Mouse (Mus musculus): ENCODE data around the gene Pigv. TPM values are rescaled to one million over a fixed set of nuclear protein-coding genes. Genes with fewer than 3 reads are reported as not detected.

Gene Pigv
- total RNA-seq, 2 experiments from 2014 or later = 7.9 to 9.6 TPM

DNA sequence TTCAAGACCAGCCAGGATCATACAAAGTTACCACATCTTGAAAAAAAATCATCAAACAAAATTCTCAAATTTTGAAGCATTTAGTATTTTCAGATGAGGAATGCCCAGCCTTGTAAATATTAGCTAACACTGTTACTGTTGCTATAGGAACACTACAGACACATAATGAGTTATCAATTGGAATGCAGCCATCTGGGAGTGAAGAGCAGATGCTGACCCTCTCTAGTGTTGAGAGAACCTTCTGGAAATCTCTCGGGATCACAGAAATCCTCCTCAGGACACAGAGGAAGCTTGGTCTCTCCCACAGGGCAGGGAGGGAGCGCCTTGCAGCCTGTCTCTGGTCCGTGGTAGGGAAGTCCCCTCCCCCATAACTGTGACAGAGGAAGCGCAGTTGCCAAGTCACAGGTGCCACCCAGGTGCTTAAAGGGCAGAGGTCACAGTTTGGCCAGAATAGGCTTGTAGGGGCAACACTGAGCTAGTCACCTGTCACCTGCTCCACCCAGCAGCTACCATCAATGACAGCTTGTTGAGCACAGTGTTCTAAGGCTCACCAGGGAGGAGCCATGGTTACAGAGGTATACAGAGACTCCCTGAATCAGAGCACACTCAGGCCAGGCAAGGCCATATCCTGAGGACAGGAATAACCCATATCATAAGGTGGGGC lies 52.8 kb downstream of the Pigv start:
- no peak for DNase-seq (ENCODE audit: extremely low spot score in 1 of 2, low spot score in 1 of 2)

DNA sequence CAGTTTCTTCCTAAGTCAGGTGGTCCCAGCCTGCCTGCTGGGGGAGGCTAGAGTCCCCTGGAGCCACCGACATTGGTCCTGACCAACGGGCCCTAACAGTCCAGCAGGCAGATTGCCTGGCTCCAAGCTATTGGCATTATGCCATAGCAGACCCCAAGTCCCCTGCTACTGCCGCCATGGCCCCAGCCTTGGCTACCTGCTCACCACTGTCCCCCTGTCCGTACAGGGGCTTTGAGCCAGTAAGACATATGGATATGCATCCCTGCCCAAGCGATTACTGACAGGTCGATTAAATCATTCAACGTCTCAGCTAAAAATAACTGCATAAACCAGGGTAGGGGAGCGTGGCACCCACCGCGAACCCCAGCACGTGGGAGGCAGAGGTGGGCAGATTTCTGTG lies 54.5 kb downstream of the Pigv start:
- DNase-seq (ENCODE audit: extremely low spot score in 1 of 2, low spot score in 1 of 2) = no peak

GRCm38 (mm10) chr4:133615416-133615815 lies 57.0 kb downstream of the Pigv start:
- no peak for DNase-seq (ENCODE audit: extremely low spot score in 1 of 2, low spot score in 1 of 2)

GRCm38 (mm10) chr4:133614274-133614761 lies 58.1 kb downstream of the Pigv start:
- no peak for DNase-seq (ENCODE audit: extremely low spot score in 1 of 2, low spot score in 1 of 2)

GRCm38 (mm10) chr4:133613867-133614266 lies 58.6 kb downstream of the Pigv start:
- DNase-seq (ENCODE audit: extremely low spot score in 1 of 2, low spot score in 1 of 2) = no peak

GRCm38 (mm10) chr4:133613026-133613425 lies 59.4 kb downstream of the Pigv start:
- DNase-seq (ENCODE audit: extremely low spot score in 1 of 2, low spot score in 1 of 2) = no peak

DNA sequence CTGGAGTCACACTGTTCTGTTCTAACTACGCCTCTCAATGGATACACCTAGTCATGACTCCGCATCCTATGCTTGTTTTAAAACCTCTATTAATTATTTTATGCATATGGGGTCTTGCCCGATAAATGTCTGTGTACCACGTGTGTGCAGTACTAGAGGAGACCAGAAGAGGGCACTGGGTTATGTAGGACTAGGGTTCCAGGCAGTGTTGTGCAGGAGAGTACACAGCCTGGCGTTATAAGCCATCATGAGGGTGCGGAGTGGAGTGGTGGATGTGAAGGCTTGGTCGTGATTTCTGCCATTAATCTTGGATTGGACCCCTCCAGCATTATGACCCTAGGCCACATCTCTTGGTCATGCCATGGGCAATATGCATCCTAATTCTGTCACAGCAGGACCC lies 60.0 kb downstream of the Pigv start:
- DNase-seq (ENCODE audit: extremely low spot score in 1 of 2, low spot score in 1 of 2) = no peak

GRCm38 (mm10) chr4:133611815-133612214 lies 60.6 kb downstream of the Pigv start:
- no peak for DNase-seq (ENCODE audit: extremely low spot score in 1 of 2, low spot score in 1 of 2)

Small RNAs within 50 kb of the gene (microRNA-seq; reads per million reads assigned to microRNA genes)
- gene Mir7227 = 0 reads per million in 2 experiments

Other genes starting within 250 kb of the Pigv start
- not detected for gene Tent5b, start 192.5 kb downstream of the Pigv start, total RNA-seq (2021)
- 100 to 1,000 TPM; 183 to 201 TPM for gene Trnp1, start 174.1 kb downstream of the Pigv start, total RNA-seq (2021)
- not detected for gene Kdf1, start 153.7 kb downstream of the Pigv start, total RNA-seq (2021)
- 100 to 1,000 TPM; 117 TPM for gene Nudc, start 126.7 kb downstream of the Pigv start, total RNA-seq (2021)
- not detected for gene Nr0b2, start 119.3 kb downstream of the Pigv start, total RNA-seq (2021)
- gene Gpatch3, start 97.9 kb downstream of the Pigv start, total RNA-seq (2021) = 1 to 10 TPM; 8.2 to 9.5 TPM
- 10 to 100 TPM; 10.0 to 10.2 TPM for gene Gpn2, start 88.3 kb downstream of the Pigv start, total RNA-seq (2021)
- 1 to 10 TPM; 1.5 to 1.9 TPM for gene Sfn, start 70.5 kb downstream of the Pigv start, total RNA-seq (2021)
- 10 to 100 TPM; 33.6 to 39.8 TPM for gene Zdhhc18, start 22.5 kb downstream of the Pigv start, total RNA-seq (2021)
- gene Arid1a, start 84.1 kb upstream of the Pigv start, total RNA-seq (2021) = 10 to 100 TPM; 68.5 to 88.4 TPM
- gene Rps6ka1, start 215.2 kb upstream of the Pigv start, total RNA-seq (2021) = 10 to 100 TPM; 11.4 to 12.7 TPM

Data from layer of hippocampus, postnatal 25 days (tissue).